Mouse (Mus musculus) stomach, postnatal 0 days (tissue): ENCODE results near the gene Rin1. TPM values are rescaled to one million over a fixed set of nuclear protein-coding genes. Genes with fewer than 3 reads are reported as not detected.

Experiments used
- ATAC-seq: fragments of 200-750 bp; cut with Nextera tagmentation; 2 replicates; pipeline ENCODE4 v1.8.0; 2017; ENCODE audit not compliant: low FRiP score, low TSS enrichment
- DNase-seq: peaks from one replicate; pipeline ENCODE4 v3.0.0-alpha.2; 2016; ENCODE audit warnings: low spot score
- H3K27ac ChIP-seq: fragments of 300-500 bp; sonication (generic); replicated peaks from 2 replicates; pipeline ENCODE4 v1.5.1; 2014; ENCODE audit warnings: mild to moderate bottlenecking, control low read depth
- H3K27me3 ChIP-seq: fragments of 300-500 bp; sonication (generic); 2 replicates; pipeline ENCODE4 v1.6.1; 2014; ENCODE audit warnings: low read length; ENCODE audit not compliant: control insufficient read depth, insufficient read depth
- H3K36me3 ChIP-seq: fragments of 300-500 bp; sonication (generic); 2 replicates; pipeline ENCODE4 v1.6.1; 2014; ENCODE audit warnings: low read length, mixed read lengths; ENCODE audit not compliant: control insufficient read depth, insufficient read depth
- H3K4me1 ChIP-seq: fragments of 300-500 bp; sonication (generic); replicated peaks from 2 replicates; pipeline ENCODE4 v1.6.1; 2014; ENCODE audit warnings: antibody characterized with exemption; ENCODE audit not compliant: control insufficient read depth, insufficient read depth
- H3K4me2 ChIP-seq: fragments of 300-500 bp; sonication (generic); replicated peaks from 2 replicates; pipeline ENCODE4 v1.6.1; 2014; ENCODE audit warnings: low read depth, mild to moderate bottlenecking, control low read depth, moderate library complexity
- H3K4me3 ChIP-seq: fragments of 300-500 bp; sonication (generic); 2 replicates; pipeline ENCODE4 v1.5.1; 2014; ENCODE audit warnings: low read depth, low read length, control low read depth
- H3K9ac ChIP-seq: fragments of 300-500 bp; sonication (generic); 2 replicates; pipeline ENCODE4 v1.6.1; 2014; ENCODE audit warnings: mild to moderate bottlenecking, low read length, control low read depth, mixed read lengths
- H3K9me3 ChIP-seq: fragments of 300-500 bp; sonication (generic); 2 replicates; pipeline ENCODE4 v1.6.1; 2016; ENCODE audit warnings: low read length; ENCODE audit not compliant: control insufficient read depth
- CTCF ChIP-seq: IDR thresholded peaks from 2 replicates; pipeline ENCODE4 v1.5.1; 2016; ENCODE audit warnings: antibody characterized with exemption, low read depth, mild to moderate bottlenecking, moderate library complexity
- EP300 ChIP-seq: optimal IDR thresholded peaks from 2 replicates; pipeline ENCODE3; 2016; ENCODE audit warnings: antibody characterized with exemption
- WGBS: fragments of 180-500 bp; shearing (Covaris S2); extraction: QIAGEN DNeasy Blood & Tissue Kit; methylation state at CpG from one replicate; pipeline ENCODE4 v1.1.7; 2014; 5-methylcytosine and 5-hydroxymethylcytosine counted together
- polyA plus RNA-seq: library from polyadenylated mRNA; unstranded; fragments of >200 nt; fragmentation: Nextera tagmentation; extraction: Ambion mirVana; gene quantifications from 2 replicates; pipeline ENCODE4 v1.2.1, GENCODE M21; 2015

Gene Rin1
- polyA plus RNA-seq, 1 experiment from 2014 or later: 2.6 TPM

DNA sequence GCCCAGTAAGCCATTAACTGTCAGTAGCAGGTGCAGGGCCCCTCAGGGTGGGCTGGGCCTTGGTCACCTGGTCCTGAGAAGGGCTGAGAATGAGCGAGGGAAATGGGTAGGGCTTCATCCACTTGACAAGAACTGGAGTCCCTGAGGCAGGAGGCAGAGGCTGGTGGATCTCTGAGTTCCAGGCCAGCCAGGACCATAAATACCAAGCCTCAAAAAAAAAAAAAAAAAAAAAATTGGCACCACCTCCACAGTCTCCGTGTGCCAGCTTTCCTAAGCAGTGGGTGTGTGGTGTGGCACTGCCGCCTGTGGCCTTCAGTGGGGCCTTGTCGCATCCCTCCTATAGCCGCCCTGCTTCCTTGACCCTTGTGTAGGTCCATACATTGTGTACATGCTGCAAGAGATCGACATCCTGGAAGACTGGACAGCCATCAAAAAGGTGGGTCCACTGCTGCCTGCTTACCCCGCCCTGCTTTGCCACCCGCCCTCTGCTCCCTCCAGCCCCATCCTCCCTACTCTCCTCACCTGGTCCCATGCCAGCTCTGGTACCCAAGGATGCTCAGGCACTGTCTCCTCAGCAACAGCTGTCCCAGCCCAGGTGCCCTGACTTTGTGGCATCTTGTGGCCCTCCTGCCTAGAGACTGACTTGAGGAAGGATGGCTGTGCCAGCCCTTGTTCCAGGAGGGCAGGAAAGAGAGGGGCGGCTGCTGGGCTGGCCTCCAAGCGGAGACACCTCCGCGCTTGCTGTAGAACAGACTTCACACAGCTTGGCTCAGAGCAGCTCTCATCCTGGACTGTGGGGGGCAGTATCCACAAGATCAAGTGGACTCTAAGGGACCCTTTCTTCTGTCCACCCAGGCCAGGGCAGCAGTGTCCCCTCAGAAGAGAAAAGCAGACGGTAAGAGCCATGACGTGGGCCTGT, 1.9 kb upstream of the Rin1 start:
- DNase-seq: no peak
- TF ChIP-seq CTCF: peak; percentile 23; the same call in 1 of the 2 replicates
- no peak for TF ChIP-seq EP300
- WGBS: 76% methylated on average over 14 of the region's 14 CpGs

DNA sequence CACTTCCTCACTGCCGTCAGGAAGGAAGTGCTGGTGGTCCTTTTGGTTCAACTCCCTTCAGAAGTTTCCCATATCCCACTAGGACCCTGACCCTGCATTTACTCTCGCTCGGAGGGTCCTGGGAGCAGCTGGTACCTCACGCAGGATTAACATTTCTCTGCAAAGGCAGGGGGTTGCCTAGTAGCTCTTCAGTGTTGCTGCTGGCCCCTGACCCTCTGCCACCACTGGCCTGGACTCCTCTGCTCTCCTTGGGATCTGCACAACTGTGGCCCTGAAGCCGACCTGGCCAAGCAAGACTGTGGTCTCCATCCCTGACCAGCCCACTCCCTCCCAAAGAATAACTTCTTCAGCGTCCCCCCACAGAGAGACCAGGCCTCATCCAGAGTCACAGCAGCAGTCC, 956 bp upstream of the Rin1 start:
- no peaks in the 10 kb centered on the region for H3K9me3 ChIP-seq
- H3K9ac ChIP-seq: no peak overlapping the region
- no peak for DNase-seq
- H3K4me3 ChIP-seq: no peak overlapping the region
- no peaks in the 10 kb centered on the region; the same call in 1 of the 2 replicates for H3K4me1 ChIP-seq
- WGBS: 79% methylated on average over 6 of the region's 6 CpGs
- H3K27me3 ChIP-seq: no peaks in the 10 kb centered on the region
- no peak overlapping the region; the same call in 1 of the 2 replicates for H3K27ac ChIP-seq
- no peak for ATAC-seq
- no peak overlapping the region for H3K4me2 ChIP-seq
- peaks cover 6% of the 10 kb centered on the region for H3K36me3 ChIP-seq
- TF ChIP-seq CTCF (no peak), EP300 (no peak)

More for the DNA sequence above, 1.9 kb upstream of the Rin1 start:
- Histone ChIP-seq H3K4me1 (no peaks in the 10 kb centered on the region; the same call in 1 of the 2 replicates), H3K9ac (no peak overlapping the region), H3K4me3 (no peak overlapping the region), H3K9me3 (no peaks in the 10 kb centered on the region), H3K27me3 (no peaks in the 10 kb centered on the region), H3K27ac (no peak overlapping the region), H3K36me3 (peaks cover 6% of the 10 kb centered on the region), H3K4me2 (no peak overlapping the region)
- no peak for ATAC-seq

DNA sequence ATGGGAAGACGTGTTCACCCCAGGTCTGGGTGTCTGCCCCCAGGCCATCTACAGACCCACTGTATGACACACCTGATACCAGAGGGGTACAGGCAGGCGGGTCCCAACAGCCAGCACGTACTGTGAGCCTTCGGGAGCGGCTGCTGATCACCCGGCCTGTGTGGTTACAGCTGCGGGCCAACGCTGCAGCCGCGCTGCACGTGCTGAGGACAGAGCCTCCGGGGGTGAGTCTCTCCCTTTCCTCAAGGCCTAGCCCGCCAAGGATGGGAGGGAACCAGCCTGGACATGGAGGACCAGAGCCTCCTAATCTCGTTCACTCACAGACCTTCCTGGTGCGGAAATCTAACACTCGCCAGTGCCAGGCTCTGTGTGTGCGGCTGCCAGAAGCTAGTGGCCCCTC, 750 bp downstream of the Rin1 start:
- Histone ChIP-seq H3K9me3 (no peaks in the 10 kb centered on the region), H3K4me3 (peak overlapping the region; percentile 35), H3K4me2 (peak overlapping the region; percentile 63), H3K9ac (peak overlapping the region; percentile 49), H3K36me3 (peaks cover 6% of the 10 kb centered on the region), H3K27me3 (no peaks in the 10 kb centered on the region), H3K27ac (peak overlapping the region; percentile 65), H3K4me1 (no peaks in the 10 kb centered on the region; the same call in 1 of the 2 replicates)
- WGBS: 5% methylated on average over 17 of the region's 17 CpGs
- ATAC-seq (peak; percentile 33), DNase-seq (peak; percentile 61)
- TF ChIP-seq CTCF: no peak
- no peak for TF ChIP-seq EP300

DNA sequence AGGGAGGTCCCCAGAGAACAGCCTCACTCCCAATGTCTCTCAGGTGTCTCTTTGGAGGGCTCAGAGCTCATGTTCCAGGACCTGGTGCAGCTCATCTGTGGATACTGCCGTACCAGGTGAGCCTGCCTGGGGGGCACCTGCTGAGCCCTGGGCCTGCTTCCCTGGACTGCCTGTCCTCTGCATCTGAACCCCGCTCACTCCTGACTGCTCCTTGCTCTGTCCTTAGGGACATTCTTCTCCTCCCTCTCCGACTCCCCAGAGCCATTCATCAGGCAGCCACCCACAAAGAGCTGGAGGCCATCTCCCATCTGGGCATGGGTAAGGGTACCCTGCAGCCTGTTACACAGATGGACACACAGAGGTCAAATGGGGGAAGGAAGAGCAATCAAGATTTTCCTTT, 1.2 kb downstream of the Rin1 start:
- Histone ChIP-seq H3K36me3 (peaks cover 6% of the 10 kb centered on the region; the same call in 1 of the 2 replicates), H3K4me3 (peak overlapping the region; percentile 35), H3K27me3 (no peaks in the 10 kb centered on the region), H3K27ac (peak overlapping the region; percentile 65), H3K4me1 (no peaks in the 10 kb centered on the region; the same call in 1 of the 2 replicates), H3K4me2 (peak overlapping the region; percentile 63), H3K9ac (peak overlapping the region; percentile 49; the same call in 1 of the 2 replicates), H3K9me3 (no peaks in the 10 kb centered on the region)
- no peak for TF ChIP-seq CTCF
- TF ChIP-seq EP300: no peak
- no peak for DNase-seq
- WGBS: 34% methylated on average over 3 of the region's 3 CpGs
- no peak for ATAC-seq

DNA sequence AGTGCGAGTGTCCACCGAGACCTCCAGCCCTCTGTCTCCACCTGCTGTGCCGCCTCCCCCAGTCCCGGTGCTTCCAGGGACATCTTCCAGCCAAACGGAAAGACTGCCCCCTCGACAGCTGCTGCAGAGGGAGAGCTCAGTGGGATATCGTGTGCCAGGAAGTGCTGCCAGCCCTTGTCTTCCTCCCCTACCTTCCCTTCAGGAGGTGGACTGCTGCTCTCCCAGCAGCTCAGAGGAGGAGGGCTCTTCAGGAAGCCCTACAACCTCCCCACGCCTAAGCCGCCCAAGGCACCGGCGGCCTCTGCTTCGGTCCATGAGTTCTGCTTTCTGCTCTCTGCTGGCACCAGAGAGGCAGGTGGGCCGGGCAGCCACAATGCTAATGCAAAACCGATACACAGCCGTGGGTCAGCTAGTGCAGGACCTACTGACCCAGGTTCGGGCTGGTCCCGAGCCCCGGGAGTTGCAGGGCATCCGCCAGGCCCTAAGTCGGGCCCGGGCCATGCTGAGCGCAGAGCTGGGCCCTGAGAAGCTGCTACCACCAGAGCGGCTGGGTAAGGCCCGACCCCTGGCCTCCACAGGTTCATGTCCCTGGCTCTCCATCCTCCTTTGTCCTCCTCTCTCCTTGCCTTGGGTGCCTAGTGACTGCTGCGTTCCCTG, 2.0 kb downstream of the Rin1 start:
- Histone ChIP-seq H3K27ac (no peak overlapping the region), H3K4me2 (no peak overlapping the region), H3K36me3 (peaks cover 3% of the 10 kb centered on the region; the same call in 1 of the 2 replicates), H3K9me3 (no peaks in the 10 kb centered on the region), H3K9ac (no peak overlapping the region), H3K4me3 (no peak overlapping the region), H3K4me1 (no peaks in the 10 kb centered on the region; the same call in 1 of the 2 replicates), H3K27me3 (no peaks in the 10 kb centered on the region)
- DNase-seq (no peak), ATAC-seq (no peak)
- WGBS: 53% methylated on average over 25 of the region's 25 CpGs
- no peak for TF ChIP-seq CTCF
- no peak for TF ChIP-seq EP300

DNA sequence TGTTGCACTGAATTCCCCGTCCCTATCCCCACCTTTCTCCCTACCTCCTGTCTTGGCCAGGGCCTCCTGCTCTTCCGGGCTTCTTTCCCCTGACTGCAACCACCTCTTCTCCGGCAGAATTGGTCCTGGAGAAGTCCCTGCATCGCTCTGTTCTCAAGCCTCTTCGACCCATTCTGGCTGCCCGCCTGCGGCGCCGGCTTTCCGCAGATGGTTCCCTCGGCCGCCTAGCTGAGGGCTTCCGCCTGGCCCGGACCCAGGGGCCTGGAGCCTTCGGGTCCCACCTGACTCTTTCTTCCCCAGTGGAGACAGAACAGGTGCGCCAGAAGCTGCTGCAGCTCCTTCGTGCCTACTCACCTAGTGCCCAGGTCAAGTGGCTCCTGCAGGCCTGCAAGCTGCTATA, 2.6 kb downstream of the Rin1 start:
- Histone ChIP-seq H3K27me3 (no peaks in the 10 kb centered on the region), H3K27ac (no peak overlapping the region), H3K4me2 (no peak overlapping the region), H3K4me1 (no peaks in the 10 kb centered on the region; the same call in 1 of the 2 replicates), H3K36me3 (no peaks in the 10 kb centered on the region; the same call in 1 of the 2 replicates), H3K9me3 (no peaks in the 10 kb centered on the region), H3K9ac (no peak overlapping the region), H3K4me3 (no peak overlapping the region)
- DNase-seq: no peak
- TF ChIP-seq CTCF: no peak
- no peak for TF ChIP-seq EP300
- 71% methylated on average over 17 of the region's 17 CpGs for WGBS
- no peak for ATAC-seq
